21 mouse cellular contexts compared by ENCODE assay signal in the genomic region with DNA sequence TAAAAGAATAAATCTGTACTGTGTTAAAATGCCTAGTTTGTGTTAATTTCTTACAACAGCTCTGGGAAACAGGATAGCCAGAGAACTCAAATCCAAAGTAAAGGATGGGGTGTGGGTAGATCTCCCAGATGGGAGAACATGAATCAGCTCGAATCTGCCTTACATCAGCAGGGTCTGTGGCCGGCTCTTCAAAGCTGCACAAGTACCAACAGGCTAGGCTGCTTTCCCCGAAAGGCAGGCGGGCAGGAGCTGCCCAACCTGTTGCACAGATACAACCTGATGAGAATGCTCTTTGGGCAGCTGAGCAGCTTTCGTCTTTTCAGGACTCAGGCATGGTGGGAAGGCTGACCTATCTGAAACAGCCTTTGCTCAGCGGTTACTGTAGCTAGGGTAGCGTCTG.
A peak's percentile ranks its signal among the peaks of the same experiment; 100 is the strongest.
DNase-seq lines count a peak whose midpoint lies in the region; ATAC-seq lines count a peak whose summit lies in the region.
"Had no signal": no experiment of that assay in that cellular context is flagged by ENCODE, and none has a peak within 500 bp of the region (broad histone marks: within the 10 kb centered on the region; RNA-seq: fewer than 3 reads in every experiment).

No protein-coding gene starts in this region.

- H3K27me3 ChIP-seq in kidney, embryonic 15.5 days, result no peaks in the 10 kb centered on the region
- no peaks in the 10 kb centered on the region for H3K27me3 ChIP-seq in stomach, embryonic 15.5 days (replicated peaks)
- H3K27me3 ChIP-seq: CH12.LX; heart, embryonic 13.5 days; liver, embryonic 12.5 days had no signal

- WGBS in kidney, embryonic 15.5 days, result 52% methylated on average over 7 of the region's 7 CpGs
- WGBS in stomach, embryonic 15.5 days, result 66% methylated on average over 7 of the region's 7 CpGs

- no peak overlapping the region for H3K27ac ChIP-seq in kidney, embryonic 15.5 days
- H3K27ac ChIP-seq in stomach, embryonic 15.5 days, result peak overlapping the region; percentile 82
- H3K27ac ChIP-seq: heart, embryonic 13.5 days; left cerebral cortex, adult 2 months; liver, embryonic 12.5 days had no signal

- 0 out of 2 replicates have a peak, but pooled peaks have one; percentile 18 for ATAC-seq in kidney, embryonic 15.5 days (replicated peaks; ENCODE audit: low FRiP score)
- ATAC-seq in stomach, embryonic 15.5 days (ENCODE audit: insufficient read depth, low FRiP score, low read depth), result no peak
- no peak for ATAC-seq in megakaryocyte-erythroid progenitor cell, adult 5-6 weeks (replicated peaks; ENCODE audit: low FRiP score, low TSS enrichment, poor library complexity, severe bottlenecking)
- ATAC-seq in granulocyte monocyte progenitor cell, adult 5-6 weeks (replicated peaks; ENCODE audit: poor library complexity, severe bottlenecking), result no peak
- ATAC-seq: forebrain, embryonic 14.5 days; liver, embryonic 12.5 days; midbrain, embryonic 16.5 days had no signal

- DNase-seq in kidney, adult 18-20 months, result no peak
- DNase-seq in brain, adult 2 months (ENCODE audit: low read depth, low spot score), result peak; percentile 35
- peak; percentile 46 for DNase-seq in gonadal fat pad, adult 2 months (ENCODE audit: low read depth)
- no peak for DNase-seq in spleen, adult 18-20 months
- DNase-seq: adrenal gland, adult 2 months; cerebellum, adult 11 months; heart, adult 11 months; heart, postnatal 36 days; kidney, adult 2 months; kidney, postnatal 36 days had no signal

- no peak overlapping the region for H3K4me2 ChIP-seq in kidney, embryonic 15.5 days
- H3K4me2 ChIP-seq in stomach, embryonic 15.5 days, result no peak overlapping the region
- H3K4me2 ChIP-seq: heart, embryonic 13.5 days; liver, embryonic 12.5 days had no signal

- H3K9ac ChIP-seq in kidney, embryonic 15.5 days, result no peak overlapping the region
- no peak overlapping the region for H3K9ac ChIP-seq in stomach, embryonic 15.5 days
- H3K9ac ChIP-seq: heart, embryonic 13.5 days; liver, embryonic 12.5 days had no signal

- H3K9me3 ChIP-seq in kidney, embryonic 15.5 days (replicated peaks), result no peaks in the 10 kb centered on the region
- no peaks in the 10 kb centered on the region for H3K9me3 ChIP-seq in stomach, embryonic 15.5 days
- H3K9me3 ChIP-seq: heart, embryonic 13.5 days; liver, embryonic 12.5 days had no signal

- no peaks in the 10 kb centered on the region for H3K36me3 ChIP-seq in kidney, embryonic 15.5 days
- no peaks in the 10 kb centered on the region for H3K36me3 ChIP-seq in stomach, embryonic 15.5 days
- H3K36me3 ChIP-seq: heart, embryonic 13.5 days had no signal

- H3K4me3 ChIP-seq in kidney, embryonic 15.5 days (replicated peaks), result no peak overlapping the region
- H3K4me3 ChIP-seq in stomach, embryonic 15.5 days (replicated peaks), result no peak overlapping the region
- H3K4me3 ChIP-seq: erythroblast, embryonic 14.5 days; heart, embryonic 13.5 days; left cerebral cortex, adult 2 months; liver, embryonic 12.5 days had no signal

- H3K4me1 ChIP-seq in kidney, embryonic 15.5 days, result 0 out of 2 replicates have a peak, but pooled peaks cover 6% of the 10 kb centered on the region
- H3K4me1 ChIP-seq in stomach, embryonic 15.5 days, result no peaks in the 10 kb centered on the region
- H3K4me1 ChIP-seq: heart, embryonic 13.5 days had no signal

Comparison
In these comparisons a context has a peak if more than half of its experiments do, and no peak if none do; other contexts are left out.
1. DNase-seq: peak in brain, adult 2 months (single experiment) and gonadal fat pad, adult 2 months (single experiment); none in kidney, adult 18-20 months (single experiment) and spleen, adult 18-20 months (0 of 2).